Mouse (Mus musculus): ENCODE measurements around the gene St3gal3. TPM values are rescaled to one million over a fixed set of nuclear protein-coding genes. Genes with fewer than 3 reads are reported as not detected.

Gene St3gal3
- total RNA-seq, 1 experiment from 2014 or later = 5.5 TPM

GRCm38 (mm10) chr4:118070255-118071234 is 64.2 kb downstream of the St3gal3 start:
- ATAC-seq (ENCODE audit: extremely low read depth, insufficient number of reproducible peaks, low FRiP score, poor library complexity, severe bottlenecking) = no peak

GRCm38 (mm10) chr4:118061809-118062463 is 72.8 kb downstream of the St3gal3 start:
- ATAC-seq (ENCODE audit: extremely low read depth, insufficient number of reproducible peaks, low FRiP score, poor library complexity, severe bottlenecking) = no peak

GRCm38 (mm10) chr4:118060915-118061530 is 73.7 kb downstream of the St3gal3 start:
- no peak for ATAC-seq (ENCODE audit: extremely low read depth, insufficient number of reproducible peaks, low FRiP score, poor library complexity, severe bottlenecking)

GRCm38 (mm10) chr4:118059816-118060475 is 74.8 kb downstream of the St3gal3 start:
- no peak for ATAC-seq (ENCODE audit: extremely low read depth, insufficient number of reproducible peaks, low FRiP score, poor library complexity, severe bottlenecking)

- no peak for ATAC-seq (ENCODE audit: extremely low read depth, insufficient number of reproducible peaks, low FRiP score, poor library complexity, severe bottlenecking)
These were observed 76.5 kb downstream of the St3gal3 start for GRCm38 (mm10) chr4:118058116-118058677.

GRCm38 (mm10) chr4:118057076-118057475 is 77.6 kb downstream of the St3gal3 start:
- no peak for ATAC-seq (ENCODE audit: extremely low read depth, insufficient number of reproducible peaks, low FRiP score, poor library complexity, severe bottlenecking)

- ATAC-seq (ENCODE audit: extremely low read depth, insufficient number of reproducible peaks, low FRiP score, poor library complexity, severe bottlenecking) = no peak
These were observed 80.1 kb downstream of the St3gal3 start for GRCm38 (mm10) chr4:118054615-118055014.

- no peak for ATAC-seq (ENCODE audit: extremely low read depth, insufficient number of reproducible peaks, low FRiP score, poor library complexity, severe bottlenecking)
These were observed 80.8 kb downstream of the St3gal3 start for GRCm38 (mm10) chr4:118053904-118054303.

- ATAC-seq (ENCODE audit: extremely low read depth, insufficient number of reproducible peaks, low FRiP score, poor library complexity, severe bottlenecking) = no peak
These were observed 85.0 kb downstream of the St3gal3 start for GRCm38 (mm10) chr4:118049606-118050302.

- ATAC-seq (ENCODE audit: extremely low read depth, insufficient number of reproducible peaks, low FRiP score, poor library complexity, severe bottlenecking) = no peak
These were observed 90.2 kb downstream of the St3gal3 start for GRCm38 (mm10) chr4:118044510-118044909.

GRCm38 (mm10) chr4:118043331-118044002 is 91.2 kb downstream of the St3gal3 start:
- ATAC-seq (ENCODE audit: extremely low read depth, insufficient number of reproducible peaks, low FRiP score, poor library complexity, severe bottlenecking) = no peak

- no peak for ATAC-seq (ENCODE audit: extremely low read depth, insufficient number of reproducible peaks, low FRiP score, poor library complexity, severe bottlenecking)
These were observed 91.9 kb downstream of the St3gal3 start for GRCm38 (mm10) chr4:118042671-118043320.

GRCm38 (mm10) chr4:118041145-118041544 is 93.6 kb downstream of the St3gal3 start:
- no peak for ATAC-seq (ENCODE audit: extremely low read depth, insufficient number of reproducible peaks, low FRiP score, poor library complexity, severe bottlenecking)

GRCm38 (mm10) chr4:118040650-118041049 is 94.1 kb downstream of the St3gal3 start:
- ATAC-seq (ENCODE audit: extremely low read depth, insufficient number of reproducible peaks, low FRiP score, poor library complexity, severe bottlenecking) = no peak

GRCm38 (mm10) chr4:118039964-118040363 is 94.8 kb downstream of the St3gal3 start:
- no peak for ATAC-seq (ENCODE audit: extremely low read depth, insufficient number of reproducible peaks, low FRiP score, poor library complexity, severe bottlenecking)

GRCm38 (mm10) chr4:118038023-118038422 is 96.7 kb downstream of the St3gal3 start:
- no peak for ATAC-seq (ENCODE audit: extremely low read depth, insufficient number of reproducible peaks, low FRiP score, poor library complexity, severe bottlenecking)

GRCm38 (mm10) chr4:118037406-118037805 is 97.3 kb downstream of the St3gal3 start:
- no peak for ATAC-seq (ENCODE audit: extremely low read depth, insufficient number of reproducible peaks, low FRiP score, poor library complexity, severe bottlenecking)

All from neutrophil, adult 5-6 weeks (primary cell).